Mouse (Mus musculus) small intestine, adult 2 months (tissue): ENCODE measurements at regions not wholly inside any gene's neighbourhood (a gene's known extent, or its start where the extent isn't known, plus 50 kb on each side); places are given as distances from the start of the nearest gene placed in this dataset.

ENCODE experiments used
- CTCF ChIP-seq: fragments of 200-500 bp; IDR thresholded peaks from 2 replicates; pipeline ENCODE4 v1.5.1; 2012; ENCODE audit warnings: low read depth, mild to moderate bottlenecking, control low read depth, inconsistent platforms, low read length, moderate library complexity, mixed read lengths; ENCODE audit not compliant: insufficient replicate concordance, insufficient read length; ENCODE audit errors: extremely low read depth
- POLR2A ChIP-seq: fragments of 200-500 bp; IDR thresholded peaks from 2 replicates; pipeline ENCODE4 v1.6.1; 2012; ENCODE audit warnings: low read depth, mild to moderate bottlenecking, control low read depth, inconsistent platforms, low read length, moderate library complexity

DNA sequence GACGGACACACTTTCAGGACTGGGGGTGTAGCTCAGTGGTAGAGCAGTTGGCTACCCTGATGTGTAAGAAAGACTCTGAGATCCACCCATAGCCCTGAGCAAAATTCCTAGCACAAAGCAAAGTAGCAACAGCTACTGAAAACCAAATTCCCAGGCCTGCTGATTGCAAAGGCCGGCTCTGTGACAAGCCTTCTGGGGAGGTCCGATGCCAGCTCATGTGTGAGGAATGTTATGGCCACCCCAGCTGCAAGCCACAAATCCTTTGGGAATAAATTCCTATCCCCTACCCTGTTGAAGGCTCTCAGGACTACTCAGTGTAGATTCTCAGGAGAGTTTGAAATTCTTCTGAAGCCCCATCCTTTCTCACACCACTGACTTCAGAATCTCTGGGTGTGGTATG, 186.7 kb upstream of the Bcor start:
- no peak for TF ChIP-seq CTCF
- no peak for TF ChIP-seq POLR2A
